Mouse (Mus musculus): ENCODE measurements around the gene Gm7137. TPM values are rescaled to one million over a fixed set of nuclear protein-coding genes. Genes with fewer than 3 reads are reported as not detected.
"Not testable (repeated sequence)": the region's sequence is repeated elsewhere in the genome, so short reads cannot be mapped to it uniquely, and the experiment has no call there.

Gene Gm7137
- not detected in 2 replicates for polyA plus RNA-seq (2012; ENCODE audit: insufficient read depth, low replicate concordance)

- H3K27me3 ChIP-seq (replicated peaks); H3K4me3 ChIP-seq (replicated peaks); H3K4me1 ChIP-seq; H3K36me3 ChIP-seq (replicated peaks; ENCODE audit: low read length); H3K9me3 ChIP-seq: not testable (repeated sequence)
Measured at GRCm38 (mm10) chr10:77787876-77788275, at the start of gene Gm7137. TSS of gene Gm7137 (minus strand) at chr10:77788200.

GRCm38 (mm10) chr10:77835647-77836046 is 47.6 kb upstream of the Gm7137 start, which contains the start of gene Krtap10-10:
TSS of gene Krtap10-10 (plus strand) at chr10:77835947.
- Histone ChIP-seq H3K4me3 (replicated peaks) (no peak within 1 kb of the TSS), H3K36me3 (replicated peaks; ENCODE audit: low read length) (no peaks in the 10 kb centered on the region), H3K27me3 (replicated peaks) (peaks cover 6% of the 10 kb centered on the region), H3K4me1 (no peaks in the 10 kb centered on the region), H3K9me3 (peaks cover 15% of the 10 kb centered on the region; the same call in 1 of the 2 replicates)
- no peak for TF ChIP-seq GATA1 (IDR thresholded peaks at IDR 0.05; ENCODE audit: borderline replicate concordance, low read length)
- TF ChIP-seq FLI1 (IDR thresholded peaks at IDR 0.05; ENCODE audit: low read length): no peak

- Histone ChIP-seq H3K36me3 (replicated peaks; ENCODE audit: low read length) (no peaks in the 10 kb centered on the region), H3K9me3 (peaks cover 20% of the 10 kb centered on the region), H3K4me1 (no peaks in the 10 kb centered on the region), H3K27me3 (replicated peaks) (peaks cover 19% of the 10 kb centered on the region), H3K4me3 (replicated peaks) (no peak within 1 kb of the TSS)
- no peak for TF ChIP-seq FLI1 (IDR thresholded peaks at IDR 0.05; ENCODE audit: low read length)
- TF ChIP-seq GATA1 (IDR thresholded peaks at IDR 0.05; ENCODE audit: borderline replicate concordance, low read length): no peak
Measured at GRCm38 (mm10) chr10:77826951-77827350, 39.0 kb upstream of the Gm7137 start, which contains the start of gene Krtap10-4. TSS of gene Krtap10-4 (minus strand) at chr10:77827095.

- H3K9me3 ChIP-seq: peaks cover 12% of the 10 kb centered on the region
- no peaks in the 10 kb centered on the region for H3K36me3 ChIP-seq (replicated peaks; ENCODE audit: low read length)
- TF ChIP-seq FLI1 (IDR thresholded peaks at IDR 0.05; ENCODE audit: low read length): no peak
- no peak for TF ChIP-seq GATA1 (IDR thresholded peaks at IDR 0.05; ENCODE audit: borderline replicate concordance, low read length)
- peaks cover 5% of the 10 kb centered on the region; the same call in 1 of the 2 replicates for H3K4me1 ChIP-seq
- H3K4me3 ChIP-seq (replicated peaks): no peak overlapping the region
- H3K27me3 ChIP-seq (replicated peaks): peaks cover 19% of the 10 kb centered on the region
Measured at GRCm38 (mm10) chr10:77819203-77819602, 31.2 kb upstream of the Gm7137 start.

GRCm38 (mm10) chr10:77818523-77818922 is 30.5 kb upstream of the Gm7137 start:
- TF ChIP-seq FLI1 (IDR thresholded peaks at IDR 0.05; ENCODE audit: low read length) (no peak), GATA1 (IDR thresholded peaks at IDR 0.05; ENCODE audit: borderline replicate concordance, low read length) (0 out of 3 replicates have a peak, but pooled peaks have one; percentile 16)
- peaks cover 12% of the 10 kb centered on the region for H3K9me3 ChIP-seq
- H3K4me1 ChIP-seq: peaks cover 5% of the 10 kb centered on the region; the same call in 1 of the 2 replicates
- H3K27me3 ChIP-seq (replicated peaks): peaks cover 25% of the 10 kb centered on the region
- peak overlapping the region; percentile 48 for H3K4me3 ChIP-seq (replicated peaks)
- no peaks in the 10 kb centered on the region for H3K36me3 ChIP-seq (replicated peaks; ENCODE audit: low read length)

GRCm38 (mm10) chr10:77815514-77815913 is 27.5 kb upstream of the Gm7137 start:
- TF ChIP-seq GATA1 (IDR thresholded peaks at IDR 0.05; ENCODE audit: borderline replicate concordance, low read length) (no peak), FLI1 (IDR thresholded peaks at IDR 0.05; ENCODE audit: low read length) (no peak)
- Histone ChIP-seq H3K27me3 (replicated peaks) (peaks cover 39% of the 10 kb centered on the region), H3K9me3 (peaks cover 9% of the 10 kb centered on the region; the same call in 1 of the 2 replicates), H3K4me3 (replicated peaks) (no peak overlapping the region), H3K4me1 (peaks cover 5% of the 10 kb centered on the region; the same call in 1 of the 2 replicates), H3K36me3 (replicated peaks; ENCODE audit: low read length) (no peaks in the 10 kb centered on the region)

- H3K4me3 ChIP-seq (replicated peaks): no peak within 1 kb of the TSS
- peaks cover 35% of the 10 kb centered on the region for H3K27me3 ChIP-seq (replicated peaks)
- H3K9me3 ChIP-seq: peaks cover 9% of the 10 kb centered on the region; the same call in 1 of the 2 replicates
- peaks cover 5% of the 10 kb centered on the region; the same call in 1 of the 2 replicates for H3K4me1 ChIP-seq
- H3K36me3 ChIP-seq (replicated peaks; ENCODE audit: low read length): no peaks in the 10 kb centered on the region
- TF ChIP-seq GATA1 (IDR thresholded peaks at IDR 0.05; ENCODE audit: borderline replicate concordance, low read length): no peak
- no peak for TF ChIP-seq FLI1 (IDR thresholded peaks at IDR 0.05; ENCODE audit: low read length)
Measured at GRCm38 (mm10) chr10:77814382-77814781, 26.4 kb upstream of the Gm7137 start, which contains the start of gene Gm2696. TSS of gene Gm2696 (plus strand) at chr10:77814682.

- H3K4me3 ChIP-seq (replicated peaks): peak within 1 kb of the TSS; percentile 42
- no peak for TF ChIP-seq FLI1 (IDR thresholded peaks at IDR 0.05; ENCODE audit: low read length)
- no peak for TF ChIP-seq GATA1 (IDR thresholded peaks at IDR 0.05; ENCODE audit: borderline replicate concordance, low read length)
- H3K4me1 ChIP-seq: no peaks in the 10 kb centered on the region; the same call in 1 of the 2 replicates
- peaks cover 33% of the 10 kb centered on the region for H3K27me3 ChIP-seq (replicated peaks)
- 0 out of 2 replicates have a peak, but pooled peaks cover 3% of the 10 kb centered on the region for H3K9me3 ChIP-seq
- no peaks in the 10 kb centered on the region for H3K36me3 ChIP-seq (replicated peaks; ENCODE audit: low read length)
Measured at GRCm38 (mm10) chr10:77811743-77812142, 23.7 kb upstream of the Gm7137 start, which contains the start of gene Gm9507. TSS of gene Gm9507 (minus strand) at chr10:77811843.

GRCm38 (mm10) chr10:77804095-77804494 is 16.1 kb upstream of the Gm7137 start:
- H3K27me3 ChIP-seq (replicated peaks): peaks cover 3% of the 10 kb centered on the region
- no peak overlapping the region for H3K4me3 ChIP-seq (replicated peaks)
- TF ChIP-seq FLI1 (IDR thresholded peaks at IDR 0.05; ENCODE audit: low read length) (no peak), GATA1 (IDR thresholded peaks at IDR 0.05; ENCODE audit: borderline replicate concordance, low read length) (no peak)
- H3K36me3 ChIP-seq (replicated peaks; ENCODE audit: low read length): no peaks in the 10 kb centered on the region
- H3K9me3 ChIP-seq: no peaks in the 10 kb centered on the region
- H3K4me1 ChIP-seq: peaks cover 17% of the 10 kb centered on the region

- H3K36me3 ChIP-seq (replicated peaks; ENCODE audit: low read length): no peaks in the 10 kb centered on the region
- H3K4me1 ChIP-seq: peaks cover 42% of the 10 kb centered on the region
- peaks cover 28% of the 10 kb centered on the region for H3K27me3 ChIP-seq (replicated peaks)
- H3K9me3 ChIP-seq: no peaks in the 10 kb centered on the region
- TF ChIP-seq FLI1 (IDR thresholded peaks at IDR 0.05; ENCODE audit: low read length) (no peak), GATA1 (IDR thresholded peaks at IDR 0.05; ENCODE audit: borderline replicate concordance, low read length) (no peak)
- peak within 1 kb of the TSS; percentile 38 for H3K4me3 ChIP-seq (replicated peaks)
Measured at GRCm38 (mm10) chr10:77798921-77799508, 11.0 kb upstream of the Gm7137 start, which contains the start of gene Gm19668. TSS of gene Gm19668 (minus strand) at chr10:77799133.

GRCm38 (mm10) chr10:77798164-77798920 is 10.3 kb upstream of the Gm7137 start:
- not testable (repeated sequence) for H3K9me3 ChIP-seq; H3K4me3 ChIP-seq (replicated peaks); H3K36me3 ChIP-seq (replicated peaks; ENCODE audit: low read length)
- Histone ChIP-seq H3K4me1 (peaks cover 42% of the 10 kb centered on the region), H3K27me3 (replicated peaks) (peaks cover 32% of the 10 kb centered on the region)
